Mouse (Mus musculus) E14TG2a.4 (cell line): ENCODE measurements around the gene Dpep2nb.
A peak's percentile ranks its signal among the peaks of the same experiment; 100 is the strongest.

ENCODE experiments used
- H3K27me3 ChIP-seq: 2 replicates; pipeline ENCODE4 v1.6.1; 2014; ENCODE audit warnings: low read length, control low read depth; ENCODE audit not compliant: insufficient read depth
- H3K36me3 ChIP-seq: 2 replicates; pipeline ENCODE4 v1.6.1; 2014; ENCODE audit warnings: low read length, control low read depth; ENCODE audit not compliant: insufficient read depth
- H3K4me1 ChIP-seq: replicated peaks from 2 replicates; pipeline ENCODE4 v1.6.1; 2014; ENCODE audit warnings: low read depth, low read length, control low read depth
- H3K4me3 ChIP-seq: replicated peaks from 2 replicates; pipeline ENCODE4 v1.5.1; 2014; ENCODE audit warnings: mild to moderate bottlenecking, low read length
- H3K9me3 ChIP-seq: 2 replicates; pipeline ENCODE4 v1.6.1; 2014; ENCODE audit warnings: low read length, control low read depth
- CTCF ChIP-seq: conservative IDR thresholded peaks from 2 replicates; pipeline ENCODE4 v1.5.1; 2014; ENCODE audit warnings: low read length
- NANOG ChIP-seq: IDR thresholded peaks from 2 replicates; pipeline ENCODE4 v1.6.1; 2014; ENCODE audit warnings: borderline replicate concordance, low read length, mixed read lengths
- POU5F1 ChIP-seq: IDR thresholded peaks from 2 replicates; pipeline ENCODE4 v1.6.1; 2014; ENCODE audit warnings: low read length, borderline replicate concordance

Dpep2nb gene

GRCm38 (mm10) chr8:106005875-106006274 lies at the start of gene Dpep2nb:
Gene Dpep2nb (minus strand): TSS chr8:106005975.
- peaks cover 13% of the 10 kb centered on the region for H3K4me1 ChIP-seq
- no peak within 1 kb of the TSS for H3K4me3 ChIP-seq
- peaks cover 8% of the 10 kb centered on the region for H3K27me3 ChIP-seq
- no peaks in the 10 kb centered on the region for H3K9me3 ChIP-seq
- H3K36me3 ChIP-seq = peaks cover 19% of the 10 kb centered on the region
- TF ChIP-seq CTCF = no peak
- no peak for TF ChIP-seq POU5F1

GRCm38 (mm10) chr8:106055038-106055437 lies 49.3 kb upstream of the Dpep2nb start:
- Histone ChIP-seq H3K9me3 (no peaks in the 10 kb centered on the region), H3K4me1 (peaks cover 47% of the 10 kb centered on the region), H3K36me3 (peaks cover 40% of the 10 kb centered on the region), H3K4me3 (peak overlapping the region; percentile 32; the same call in 1 of the 2 replicates), H3K27me3 (no peaks in the 10 kb centered on the region)
- TF ChIP-seq POU5F1 (no peak), CTCF (no peak), NANOG (no peak)

- Histone ChIP-seq H3K4me1 (peaks cover 47% of the 10 kb centered on the region), H3K27me3 (no peaks in the 10 kb centered on the region), H3K36me3 (peaks cover 47% of the 10 kb centered on the region), H3K4me3 (peak overlapping the region; percentile 32; the same call in 1 of the 2 replicates), H3K9me3 (no peaks in the 10 kb centered on the region)
- TF ChIP-seq POU5F1 = no peak
- TF ChIP-seq NANOG = no peak
- no peak for TF ChIP-seq CTCF
Observed at GRCm38 (mm10) chr8:106054190-106054811, 48.5 kb upstream of the Dpep2nb start.

- Histone ChIP-seq H3K4me3 (no peak overlapping the region), H3K36me3 (peaks cover 59% of the 10 kb centered on the region), H3K4me1 (peaks cover 34% of the 10 kb centered on the region), H3K27me3 (no peaks in the 10 kb centered on the region), H3K9me3 (no peaks in the 10 kb centered on the region)
- no peak for TF ChIP-seq CTCF
- no peak for TF ChIP-seq NANOG
- TF ChIP-seq POU5F1 = no peak
Observed at GRCm38 (mm10) chr8:106052510-106053089, 46.8 kb upstream of the Dpep2nb start.

GRCm38 (mm10) chr8:106051068-106051467 lies 45.3 kb upstream of the Dpep2nb start:
- Histone ChIP-seq H3K36me3 (peaks cover 71% of the 10 kb centered on the region), H3K27me3 (no peaks in the 10 kb centered on the region), H3K9me3 (no peaks in the 10 kb centered on the region), H3K4me1 (peaks cover 41% of the 10 kb centered on the region), H3K4me3 (no peak overlapping the region)
- TF ChIP-seq CTCF (no peak), NANOG (no peak), POU5F1 (no peak)

- Histone ChIP-seq H3K4me1 (peaks cover 28% of the 10 kb centered on the region), H3K36me3 (peaks cover 79% of the 10 kb centered on the region), H3K27me3 (no peaks in the 10 kb centered on the region), H3K4me3 (no peak overlapping the region), H3K9me3 (no peaks in the 10 kb centered on the region)
- no peak for TF ChIP-seq NANOG
- TF ChIP-seq CTCF = no peak
- no peak for TF ChIP-seq POU5F1
Observed at GRCm38 (mm10) chr8:106049840-106050239, 44.1 kb upstream of the Dpep2nb start.

GRCm38 (mm10) chr8:106047854-106048630 lies 42.3 kb upstream of the Dpep2nb start:
- Histone ChIP-seq H3K9me3 (no peaks in the 10 kb centered on the region), H3K27me3 (no peaks in the 10 kb centered on the region), H3K4me1 (peaks cover 10% of the 10 kb centered on the region), H3K36me3 (peaks cover 85% of the 10 kb centered on the region), H3K4me3 (no peak overlapping the region)
- TF ChIP-seq POU5F1 = no peak

- TF ChIP-seq NANOG (no peak), POU5F1 (no peak), CTCF (no peak)
- no peaks in the 10 kb centered on the region for H3K27me3 ChIP-seq
- no peaks in the 10 kb centered on the region for H3K9me3 ChIP-seq
- no peak overlapping the region for H3K4me3 ChIP-seq
- H3K36me3 ChIP-seq = peaks cover 77% of the 10 kb centered on the region
- H3K4me1 ChIP-seq = peaks cover 7% of the 10 kb centered on the region
Observed at GRCm38 (mm10) chr8:106046872-106047559, 41.2 kb upstream of the Dpep2nb start.
